Mouse (Mus musculus) fat pad, adult 2 months (tissue): ENCODE data around the gene Zmiz2.
"Not testable (repeated sequence)": the region's sequence is repeated elsewhere in the genome, so short reads cannot be mapped to it uniquely, and the experiment has no call there.

Experiments
- DNase-seq: peaks from one replicate; pipeline ENCODE4 v3.0.0-alpha.2; 2011; ENCODE audit warnings: low read depth, low spot score; ENCODE audit errors: extremely low read depth

Zmiz2 gene

DNA sequence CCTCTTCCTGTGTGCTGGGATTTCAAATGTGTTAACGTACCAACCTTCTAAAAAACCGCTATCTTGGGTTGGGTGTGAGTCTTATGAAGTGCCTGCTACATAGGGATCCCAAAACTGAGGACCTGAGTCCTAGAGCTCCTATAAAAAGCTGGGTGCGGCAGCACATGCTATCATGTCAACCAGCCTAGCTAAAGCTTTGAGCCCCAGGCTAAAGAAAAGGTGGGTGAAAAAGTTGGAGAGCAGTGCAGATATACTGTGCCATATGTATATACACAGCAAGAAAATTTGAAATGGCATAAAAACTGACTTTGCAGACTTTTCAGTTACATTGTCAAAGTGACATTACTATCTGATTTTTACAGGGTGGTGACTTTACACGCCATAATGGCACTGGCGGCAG is 29.9 kb downstream of the Zmiz2 start:
- no peak for DNase-seq

DNA sequence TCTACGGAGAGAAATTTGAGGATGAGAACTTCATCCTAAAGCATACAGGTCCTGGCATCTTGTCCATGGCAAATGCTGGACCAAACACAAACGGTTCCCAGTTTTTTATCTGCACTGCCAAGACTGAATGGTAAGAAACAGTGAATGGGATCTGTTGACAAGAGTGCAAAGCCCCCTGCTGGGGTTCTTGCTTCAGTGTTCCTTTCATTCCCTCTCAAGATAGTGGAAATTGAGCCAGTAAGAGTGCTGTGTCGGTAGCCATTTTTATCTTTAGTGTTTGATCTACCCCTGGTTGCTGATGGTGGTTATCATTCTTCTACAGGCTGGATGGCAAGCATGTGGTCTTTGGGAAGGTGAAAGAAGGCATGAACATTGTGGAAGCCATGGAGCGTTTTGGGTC is 30.3 kb downstream of the Zmiz2 start:
- not testable (repeated sequence) for DNase-seq

DNA sequence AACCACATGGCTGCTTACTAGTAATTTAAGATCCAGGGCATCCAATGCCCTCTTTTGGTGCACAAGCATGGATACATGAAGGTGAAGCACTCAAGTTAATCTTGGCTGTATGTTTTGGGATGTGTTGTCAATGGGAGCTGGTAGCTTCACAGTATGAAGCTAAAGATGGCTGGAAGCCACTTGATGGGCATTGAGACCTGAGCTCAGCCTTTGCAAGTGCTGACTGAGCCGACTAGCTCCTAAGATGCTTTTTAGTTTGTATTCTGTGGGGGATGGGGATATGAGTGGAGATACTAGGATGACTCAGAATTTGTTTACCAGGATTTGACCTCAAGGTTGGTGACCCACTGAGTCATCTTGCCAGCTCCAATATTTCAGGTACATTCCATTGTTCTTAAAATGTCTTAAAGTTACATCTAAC is 31.4 kb downstream of the Zmiz2 start:
- DNase-seq, result no peak

DNA sequence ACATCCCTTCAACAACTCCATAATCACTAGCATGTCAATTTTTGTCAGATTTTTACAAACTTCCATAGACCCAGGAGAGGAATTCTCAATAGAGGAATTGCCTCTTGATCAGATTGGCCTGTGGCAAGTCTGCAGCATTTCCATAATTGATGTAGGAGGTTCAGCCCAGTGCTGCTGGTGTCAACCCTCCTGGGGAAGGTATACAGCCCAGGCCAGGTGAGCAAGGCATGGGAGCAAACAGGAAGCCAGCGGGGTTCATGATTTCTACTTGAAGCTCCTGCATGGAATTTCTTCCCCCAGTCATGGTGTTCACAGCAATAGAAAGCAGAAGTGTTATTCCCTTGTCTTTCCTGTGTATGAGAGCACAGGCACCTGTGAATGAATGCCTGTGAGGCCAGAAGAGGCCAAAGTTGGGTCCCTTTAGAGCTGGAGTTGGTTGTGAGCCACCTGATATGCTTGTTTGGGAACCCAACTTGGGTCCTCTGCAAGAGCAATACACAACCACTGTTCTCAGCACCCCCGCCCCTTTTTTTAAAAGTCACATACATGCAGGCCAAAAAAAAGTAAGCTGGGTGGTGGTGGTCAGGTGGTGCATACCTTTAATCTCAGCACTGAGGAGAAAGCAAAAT is 32.0 kb downstream of the Zmiz2 start:
- DNase-seq, result no peak

DNA sequence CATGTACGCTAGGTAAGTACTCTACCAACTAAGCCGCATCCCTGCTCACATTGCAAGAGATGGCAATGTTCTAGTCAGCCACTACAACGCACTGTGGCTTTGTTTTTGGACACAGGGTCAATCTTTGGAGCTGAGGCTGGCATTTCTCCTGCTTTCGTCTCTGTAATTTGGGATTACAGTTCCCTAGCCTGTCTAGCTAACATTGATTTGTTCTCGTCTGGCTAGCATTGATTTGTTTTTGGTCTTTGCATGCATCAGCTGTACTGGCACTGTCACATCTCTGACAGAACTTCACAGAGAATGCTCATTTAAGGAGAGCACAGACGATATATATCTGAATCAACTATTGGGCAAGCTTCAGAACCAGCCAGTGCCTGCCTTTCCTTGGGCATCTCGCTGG is 41.3 kb downstream of the Zmiz2 start:
- no peak for DNase-seq

DNA sequence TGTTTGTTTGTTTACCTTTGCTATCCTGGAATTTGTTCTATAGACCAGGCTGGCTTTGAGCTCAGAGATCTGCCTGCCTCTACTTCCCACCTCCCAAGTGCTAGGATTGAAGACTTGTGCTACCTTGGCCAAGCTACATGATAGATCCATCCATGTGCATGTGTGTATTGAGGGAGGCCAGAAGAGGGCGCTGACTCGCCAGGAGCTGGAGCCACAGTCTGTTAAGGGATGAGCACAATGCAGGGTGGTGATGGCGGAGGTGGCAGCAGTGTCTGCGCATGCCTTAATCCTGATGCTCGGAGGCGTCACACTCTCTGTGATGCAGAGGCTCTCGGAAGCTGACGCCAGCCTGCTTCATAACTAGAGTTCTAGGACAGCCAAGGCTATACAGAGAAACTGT is 47.6 kb downstream of the Zmiz2 start:
- no peak for DNase-seq

DNA sequence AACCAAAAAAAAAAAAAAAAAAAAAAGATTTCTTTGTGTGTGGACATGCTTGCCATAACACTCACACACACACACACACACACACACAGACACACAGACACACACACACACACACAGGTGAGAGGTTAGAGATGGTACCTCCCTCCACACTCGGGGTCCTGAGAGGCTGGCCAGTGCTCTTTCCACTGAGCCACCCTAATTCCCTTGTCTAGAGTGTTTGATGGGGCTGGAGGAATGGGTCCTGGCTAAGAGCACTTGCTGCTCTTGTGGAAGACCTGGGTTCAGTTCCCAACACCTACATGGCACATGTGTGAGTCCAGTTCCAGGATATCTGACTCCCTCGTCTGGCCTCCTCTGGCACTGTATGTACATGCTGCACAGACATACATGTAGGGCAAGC is 48.8 kb downstream of the Zmiz2 start:
- no peak for DNase-seq

DNA sequence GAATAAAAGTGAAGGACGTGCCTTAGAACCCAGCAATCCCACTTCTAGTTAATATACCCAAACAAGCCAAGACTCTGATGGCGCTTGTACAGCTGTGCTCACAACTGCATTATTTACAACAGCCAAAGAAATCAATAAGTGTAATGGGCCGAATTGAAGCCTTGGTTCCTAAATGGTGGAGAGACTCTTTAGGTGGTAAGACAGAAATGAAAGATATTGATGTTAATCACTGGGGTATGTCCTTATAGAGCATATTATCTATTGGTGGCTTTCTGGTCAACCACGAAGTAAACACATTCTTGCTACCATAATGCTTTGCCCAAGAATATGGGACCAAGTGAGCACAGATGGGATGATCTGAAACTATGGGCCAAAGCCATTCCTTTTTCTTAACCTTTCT is 51.3 kb downstream of the Zmiz2 start:
- no peak for DNase-seq

DNA sequence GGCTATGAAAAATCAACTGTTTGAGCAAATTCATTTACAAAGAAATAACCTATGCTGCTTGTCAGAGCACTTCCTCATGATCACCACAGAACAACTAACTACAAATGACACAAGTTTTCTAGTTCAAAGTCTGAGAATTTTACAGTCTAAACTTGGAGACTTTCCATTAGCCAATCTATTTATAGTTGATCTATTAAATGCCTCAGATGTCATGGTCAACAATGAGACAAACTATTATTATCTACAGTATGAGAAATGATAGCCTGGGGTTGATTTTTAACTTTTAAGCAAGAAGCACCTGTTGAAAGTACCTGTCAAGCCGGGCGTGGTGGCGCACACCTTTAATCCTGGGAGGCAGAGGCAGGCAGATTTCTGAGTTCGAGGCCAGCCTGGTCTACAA is 53.7 kb downstream of the Zmiz2 start:
- no peak for DNase-seq

DNA sequence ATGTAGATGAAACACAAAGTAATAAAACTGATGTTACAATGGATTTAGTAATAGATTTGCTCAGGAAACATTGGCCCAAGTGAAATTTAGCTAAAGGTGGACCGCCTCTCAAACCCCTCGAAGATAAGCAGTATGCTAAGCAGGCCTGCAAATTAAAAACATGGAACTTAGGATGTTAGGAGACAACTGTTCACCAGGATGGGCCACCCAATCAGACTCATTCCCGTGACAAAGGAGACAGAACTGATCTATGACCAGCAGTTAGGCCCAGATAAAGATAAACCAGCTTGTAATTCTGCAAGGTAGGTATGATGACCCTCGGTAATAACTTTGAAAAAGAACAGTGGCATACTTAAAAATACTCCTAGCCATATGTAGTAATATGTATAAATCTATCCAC is 54.2 kb downstream of the Zmiz2 start:
- no peak for DNase-seq

DNA sequence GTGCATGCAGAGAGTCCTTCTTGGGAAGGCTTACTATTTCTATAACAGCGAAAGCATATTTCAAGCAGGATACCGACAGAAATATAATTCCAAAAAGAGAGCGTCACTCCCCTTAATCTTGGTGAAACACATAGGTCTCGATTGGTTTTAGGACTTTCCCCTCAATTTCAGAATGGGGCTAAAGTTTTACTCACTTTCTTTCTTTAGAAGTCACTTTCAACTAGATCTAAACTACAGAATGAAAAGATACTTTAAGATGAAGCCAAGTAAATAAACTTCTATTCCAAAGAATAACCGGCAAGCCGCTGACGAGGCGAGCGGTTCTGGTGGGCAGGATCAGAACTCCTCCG is 54.8 kb downstream of the Zmiz2 start:
- no peak for DNase-seq

DNA sequence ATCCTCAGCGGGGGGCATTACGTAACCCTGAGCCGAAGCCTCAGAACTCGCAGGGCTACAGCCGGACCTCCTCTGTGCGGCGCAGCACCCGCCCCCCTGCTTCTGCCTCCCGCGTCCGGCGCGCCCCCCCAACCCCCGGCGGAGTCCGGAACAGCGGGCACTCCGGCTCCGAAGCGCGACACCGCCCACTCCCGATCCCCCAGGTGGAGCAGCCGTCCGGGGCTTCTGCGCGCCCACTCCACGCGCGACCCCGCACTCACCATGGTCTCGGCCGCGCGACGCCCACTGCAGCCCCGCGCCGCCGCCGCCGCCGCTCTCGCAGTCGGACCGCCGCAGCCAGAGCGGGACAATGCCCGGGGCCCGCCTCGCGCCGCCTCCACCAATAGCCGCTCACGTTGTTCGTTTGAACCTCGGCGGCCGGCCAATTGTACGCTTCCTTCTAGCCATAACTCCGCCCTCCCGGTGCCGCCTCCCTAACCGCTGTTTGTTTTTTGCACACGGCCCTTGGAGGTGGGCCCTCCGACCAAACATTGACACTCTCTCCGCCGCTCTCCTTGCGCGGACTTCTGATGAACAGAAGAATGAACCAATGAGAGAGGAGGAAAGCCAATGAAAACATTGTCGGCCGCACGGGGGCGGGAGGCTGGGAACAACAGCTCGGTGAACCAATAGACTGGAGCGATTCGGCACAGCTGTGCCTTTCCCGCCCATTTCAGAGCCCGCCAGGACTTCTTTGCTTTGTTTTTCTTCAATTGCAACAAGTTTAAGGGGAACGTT is 55.4 kb downstream of the Zmiz2 start, which contains the start of gene H2afv:
H2afv (minus strand) TSS at position 367 of the 777 bp plus-strand sequence.
- DNase-seq, result peak; percentile 95

DNA sequence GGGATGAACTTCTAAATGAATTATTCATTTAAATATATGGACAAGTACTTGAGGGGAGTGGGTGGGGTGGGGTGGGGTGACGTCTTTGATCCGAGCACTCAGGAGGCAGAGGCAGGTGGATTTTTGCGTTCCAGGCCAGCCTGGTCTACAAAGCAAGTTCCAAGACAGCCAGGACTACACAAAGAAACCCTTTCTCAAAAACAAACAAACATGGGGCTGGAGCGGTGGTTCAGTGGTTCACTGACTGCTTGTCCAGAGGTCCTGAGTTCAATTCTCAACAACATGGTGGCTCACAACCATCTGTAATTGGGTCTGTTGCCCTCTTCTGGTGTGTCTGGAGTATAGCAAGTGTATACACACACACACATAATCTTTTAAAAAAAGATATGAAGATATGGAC is 56.6 kb downstream of the Zmiz2 start:
- no peak for DNase-seq

DNA sequence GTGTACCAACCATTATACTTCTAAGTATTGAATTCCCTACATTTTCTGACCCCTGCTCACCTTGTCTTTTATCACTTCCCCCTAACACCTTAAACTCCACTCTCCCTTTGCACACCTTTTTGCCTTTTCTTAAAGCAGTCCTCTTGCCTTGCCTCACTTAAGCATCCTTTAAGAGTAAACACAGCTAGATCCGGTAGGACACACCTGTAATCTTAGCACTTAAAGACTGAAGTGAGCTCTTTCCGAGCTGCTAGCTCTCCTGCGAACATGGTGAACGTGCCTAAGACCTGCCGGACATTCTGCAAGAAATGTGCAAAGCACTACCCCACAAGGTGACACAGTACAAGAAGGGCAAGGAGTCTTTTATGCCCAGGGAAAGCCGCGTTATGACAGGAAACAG is 57.1 kb downstream of the Zmiz2 start:
- DNase-seq, result no peak

DNA sequence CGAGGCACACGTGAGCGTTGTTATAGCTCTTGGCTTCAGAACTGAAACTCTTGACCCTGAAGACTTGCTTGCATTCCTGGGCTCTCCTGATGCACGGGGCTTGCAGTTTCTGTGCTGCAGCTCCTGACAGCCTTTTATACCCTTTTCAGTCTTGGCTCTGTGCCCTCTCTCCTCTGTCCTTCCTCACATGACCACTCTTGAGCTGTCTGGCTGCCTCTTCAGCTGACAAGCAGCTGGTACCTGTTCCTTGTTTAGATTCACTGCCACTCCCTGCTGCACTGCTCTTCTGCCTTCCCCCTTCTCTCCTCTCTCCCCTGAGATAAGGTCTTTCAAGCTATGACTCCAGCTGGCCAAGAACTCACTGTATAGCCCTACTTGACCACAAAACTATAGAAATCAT is 58.6 kb downstream of the Zmiz2 start:
- DNase-seq, result no peak

DNA sequence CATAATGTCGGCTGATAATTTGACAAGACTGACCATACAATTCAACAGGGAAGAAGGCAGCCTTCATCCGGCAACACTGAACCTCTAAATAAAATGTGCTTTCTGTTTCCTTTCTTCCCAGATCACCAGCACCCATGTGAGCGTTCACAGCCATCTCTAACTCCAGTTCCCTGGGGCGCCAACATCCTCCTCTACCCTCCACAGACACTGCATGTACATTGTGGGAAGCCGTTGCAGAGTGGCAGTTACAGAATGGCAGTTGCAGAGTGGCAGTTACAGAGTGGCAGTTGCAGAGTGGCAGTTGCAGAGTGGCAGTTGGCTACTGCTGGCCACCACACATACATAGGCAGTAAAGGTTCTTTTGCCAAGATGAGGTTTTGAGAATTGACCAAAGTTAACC is 59.3 kb downstream of the Zmiz2 start:
- DNase-seq, result not testable (repeated sequence)
